Mouse (Mus musculus) layer of hippocampus, adult 8-10 months (tissue): ENCODE results near the gene Pim3. TPM values are rescaled to one million over a fixed set of nuclear protein-coding genes. Genes with fewer than 3 reads are reported as not detected.

Experiments used
- DNase-seq, 2 experiments: peaks; one replicate each; pipeline ENCODE4 v3.0.0; 2022; ENCODE audit warnings: low spot score in 2 of 2
- total RNA-seq, 4 experiments: library from RNA; stranded (reverse); gene quantifications; 2 replicates each; pipeline ENCODE4 v1.2.4; 2022

The Pim3 gene
- total RNA-seq, 4 experiments from 2014 or later, result 32.4 to 44.2 (median 38.4) TPM

DNA sequence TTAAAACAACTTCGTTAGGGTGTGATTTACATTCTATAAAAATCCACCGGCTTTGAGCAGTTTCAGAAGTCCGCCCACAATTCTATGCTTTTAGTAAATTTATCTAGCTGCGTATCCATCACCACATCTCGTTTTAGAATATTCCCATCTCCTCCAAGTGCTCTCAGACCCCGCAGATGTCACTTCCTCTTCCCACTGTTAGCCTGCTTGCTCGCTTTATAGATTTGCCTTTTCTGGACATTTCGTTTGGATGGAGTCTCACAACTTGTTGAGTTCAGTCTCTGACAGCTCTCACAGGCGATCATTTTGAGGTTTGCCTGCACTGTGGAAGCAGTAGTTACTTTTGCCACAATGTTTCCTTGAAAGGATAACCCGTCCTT is 15.0 kb downstream of the Pim3 start:
- DNase-seq, result no peak

DNA sequence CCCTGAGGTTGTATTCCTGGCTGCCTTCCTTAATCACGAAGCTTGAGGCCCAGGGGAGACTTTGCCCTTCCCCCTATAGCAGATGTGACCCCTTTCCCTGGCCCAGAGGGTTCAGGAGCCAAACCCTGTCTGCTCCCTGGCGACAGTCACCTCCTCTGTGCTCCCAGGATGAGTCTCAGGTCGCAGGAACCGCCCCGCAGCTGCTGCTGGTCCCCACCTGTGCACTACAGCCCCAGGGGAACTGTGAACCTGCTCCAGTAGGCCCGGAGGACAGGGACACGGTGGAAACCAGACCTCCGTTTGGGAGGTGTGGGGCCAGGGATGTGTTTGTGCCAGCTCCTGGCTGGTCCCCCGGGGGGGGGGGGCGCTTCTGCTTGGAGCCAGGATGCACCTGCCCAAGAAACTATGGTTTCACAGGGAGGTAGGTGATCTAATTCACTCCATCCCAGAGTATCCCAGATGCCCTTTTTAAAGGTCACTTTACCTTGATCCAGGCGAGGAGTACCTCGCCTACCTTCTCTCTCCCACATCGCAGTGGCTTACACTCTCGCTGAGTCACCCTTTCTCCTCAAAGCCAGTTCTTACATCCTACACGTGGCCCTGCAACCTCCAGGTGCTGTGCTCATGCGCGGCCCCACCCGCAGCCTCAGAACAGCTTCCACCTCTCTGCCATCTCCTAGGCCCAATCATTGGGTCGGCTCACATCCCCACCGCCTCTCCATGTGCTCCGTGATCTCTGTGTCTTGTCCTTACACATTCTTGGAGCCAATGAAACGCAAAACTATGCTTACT is 19.5 kb downstream of the Pim3 start:
- DNase-seq, result no peak

DNA sequence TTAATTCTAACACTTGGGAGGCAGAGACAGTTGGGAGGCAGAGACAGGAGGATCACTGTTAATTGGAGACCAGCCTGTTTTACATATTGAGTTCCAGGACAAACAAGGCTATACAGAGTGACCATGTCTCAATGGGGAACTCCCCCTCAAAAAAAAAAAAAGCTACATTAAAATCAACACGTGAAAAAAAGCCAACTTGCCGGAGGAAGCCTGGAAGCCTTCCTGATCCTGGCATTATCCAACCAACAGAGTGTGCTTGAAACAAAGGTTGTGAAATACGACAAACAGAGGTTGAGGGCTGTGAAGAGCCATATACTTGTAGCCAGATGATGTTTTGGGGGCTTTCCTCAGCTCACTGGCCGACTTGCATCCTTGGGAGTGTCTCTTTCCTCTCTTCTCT is 20.9 kb downstream of the Pim3 start:
- DNase-seq, result no peak

DNA sequence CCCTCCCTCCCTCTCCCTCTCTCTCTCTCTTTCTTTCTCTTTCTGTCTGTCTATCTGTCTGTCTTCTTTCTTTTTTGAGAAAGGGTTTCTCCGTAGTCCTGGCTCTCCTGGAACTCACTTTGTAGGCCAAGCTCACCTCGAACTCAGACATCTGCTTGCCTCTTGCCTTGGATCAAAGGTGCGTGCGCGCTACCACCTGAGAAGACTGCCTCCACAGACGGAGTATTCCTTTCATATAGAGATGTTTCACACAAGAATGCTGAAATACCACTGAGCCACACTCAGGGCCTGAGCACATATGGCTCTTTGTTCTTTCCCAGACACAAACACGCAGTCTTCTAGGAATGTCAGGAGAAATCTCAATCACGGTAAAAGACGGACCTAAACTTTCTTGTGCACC is 21.4 kb downstream of the Pim3 start:
- DNase-seq, result no peak

DNA sequence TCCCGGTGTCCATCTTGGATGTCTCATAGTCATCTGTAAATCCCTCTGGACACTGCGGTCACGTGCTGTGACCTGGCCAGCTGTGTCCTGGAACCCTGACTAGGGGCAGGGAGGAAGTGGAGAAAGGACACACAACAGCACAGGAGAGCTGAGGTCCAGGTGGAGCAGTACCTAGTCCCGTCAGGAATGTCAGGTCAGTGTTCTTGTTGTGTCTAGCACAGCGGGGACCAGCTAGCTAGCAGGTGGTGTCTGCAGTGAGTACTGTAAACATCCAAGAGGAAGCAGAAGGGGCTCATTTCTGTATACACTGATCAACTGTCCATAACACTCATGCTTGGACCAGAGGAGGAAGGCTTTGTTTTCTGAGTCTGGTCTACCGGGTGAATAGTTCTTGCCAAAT is 23.4 kb downstream of the Pim3 start:
- DNase-seq, result no peak

DNA sequence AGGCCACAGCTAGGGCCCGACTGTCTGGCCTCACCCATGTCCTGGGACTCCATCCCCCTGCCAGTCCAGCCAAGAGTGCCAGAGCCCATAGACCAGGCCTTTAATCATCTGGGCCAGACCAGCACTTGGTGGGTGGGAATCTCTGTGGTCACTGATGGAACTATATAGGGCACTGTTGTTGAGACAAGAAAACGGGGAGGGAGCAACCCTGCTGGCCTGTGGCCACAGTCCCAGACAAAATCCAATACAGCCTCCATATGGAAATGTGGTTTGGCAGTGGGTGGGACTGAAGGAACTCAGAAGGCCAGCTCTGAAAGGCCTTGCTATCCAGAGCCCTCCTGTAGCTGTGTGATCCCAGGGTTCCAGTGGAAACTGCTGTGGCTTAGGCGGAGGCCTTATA is 27.0 kb downstream of the Pim3 start:
- no peak for DNase-seq

DNA sequence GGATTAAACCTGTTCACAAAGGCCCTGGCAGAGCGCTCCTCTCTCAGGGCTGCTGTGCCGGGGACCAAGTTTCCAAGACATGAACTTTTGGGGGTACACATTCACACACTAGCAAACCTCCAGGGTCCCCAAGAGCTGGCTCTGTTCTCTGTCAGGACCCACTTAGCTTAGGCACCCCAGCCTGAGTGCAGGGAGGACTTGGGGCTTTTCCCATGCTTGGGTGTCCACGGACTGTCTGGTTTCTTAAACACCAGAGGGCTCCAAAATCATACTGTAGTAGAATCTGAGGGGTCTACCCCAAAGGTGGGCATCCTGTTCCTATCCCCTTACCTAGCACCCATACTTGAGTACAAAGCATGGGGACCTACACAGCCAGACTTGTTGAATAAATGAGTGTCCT is 28.0 kb downstream of the Pim3 start:
- DNase-seq, result no peak

DNA sequence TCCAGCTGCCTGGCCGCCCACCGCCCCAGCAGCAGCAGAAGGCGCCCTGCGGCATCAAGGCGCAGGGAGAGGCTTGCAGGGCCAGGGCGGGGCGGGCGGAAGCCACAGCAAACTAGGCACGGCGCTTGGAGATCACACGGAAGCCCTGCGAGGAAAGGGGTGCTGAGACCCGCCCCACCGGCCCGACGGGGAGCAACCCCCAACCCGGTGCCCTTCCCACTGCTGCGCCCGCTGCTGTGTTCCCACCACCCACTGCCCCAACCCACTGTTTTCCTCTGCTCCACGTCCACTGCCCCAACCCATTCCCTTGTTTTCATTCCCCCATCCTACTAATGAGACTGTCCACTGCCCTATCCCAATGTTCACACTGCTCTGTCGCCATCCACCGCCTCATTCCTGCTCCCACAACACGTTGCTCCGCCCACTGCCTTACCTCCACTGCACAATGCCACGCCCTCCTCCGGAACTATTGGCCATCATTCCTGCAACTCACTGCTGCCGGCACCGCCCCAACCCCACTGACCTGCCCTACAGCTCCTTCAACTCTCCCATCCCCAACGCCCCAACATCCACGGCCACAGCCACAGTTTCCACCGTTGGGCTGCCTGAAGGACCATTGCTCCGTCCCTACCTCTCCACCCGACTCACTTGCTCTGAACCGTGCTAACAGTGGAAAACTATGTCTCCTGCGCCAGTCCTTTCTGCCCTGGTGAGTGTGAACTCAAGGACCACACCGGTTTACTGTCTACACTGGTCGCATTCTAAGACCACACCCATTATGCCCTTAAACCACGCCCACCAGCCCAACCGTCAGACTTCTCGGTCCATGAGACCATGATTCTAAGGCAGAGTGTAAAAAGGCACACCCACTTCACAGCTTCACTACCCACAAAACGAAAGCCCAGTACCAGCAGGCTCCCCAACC is 29.0 kb downstream of the Pim3 start:
- DNase-seq, result peak; percentile 68 to 73

DNA sequence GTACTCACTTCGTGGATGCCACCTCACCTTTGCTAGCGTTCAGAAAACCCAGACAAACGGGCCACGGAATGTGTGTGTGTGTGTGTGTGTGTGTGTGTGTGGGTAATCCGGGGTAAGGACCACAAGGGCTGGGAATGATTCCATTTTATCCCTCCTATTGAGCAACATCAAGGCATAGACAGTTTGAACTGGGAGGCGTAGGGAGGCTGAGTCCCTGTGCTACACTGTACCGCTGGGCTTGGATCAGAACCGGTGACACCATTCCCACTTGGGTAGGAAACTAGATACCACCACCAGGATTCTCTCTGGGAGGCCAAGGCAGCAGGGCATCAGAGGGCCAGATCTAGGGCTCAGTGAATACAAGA is 29.7 kb downstream of the Pim3 start:
- no peak for DNase-seq

DNA sequence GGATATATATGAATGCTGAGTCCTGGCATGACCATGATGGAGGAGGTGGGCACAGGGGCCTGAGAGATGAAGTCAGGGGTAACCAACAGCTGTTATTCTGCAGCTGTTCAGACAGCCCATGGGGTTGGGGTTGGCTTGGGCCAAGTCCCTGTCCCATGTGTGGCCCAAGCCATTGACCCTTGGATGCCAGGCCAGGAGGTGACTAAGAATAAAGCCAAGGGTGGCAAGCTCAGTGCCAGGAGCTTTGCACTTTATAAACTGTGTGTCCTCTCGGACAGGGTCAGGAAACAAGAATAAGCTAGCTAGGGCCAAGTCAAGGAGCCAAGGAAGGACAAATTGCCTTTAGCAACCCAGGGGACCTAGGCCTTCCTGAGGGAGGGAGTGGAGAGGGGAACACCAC is 30.3 kb downstream of the Pim3 start:
- DNase-seq, result no peak

DNA sequence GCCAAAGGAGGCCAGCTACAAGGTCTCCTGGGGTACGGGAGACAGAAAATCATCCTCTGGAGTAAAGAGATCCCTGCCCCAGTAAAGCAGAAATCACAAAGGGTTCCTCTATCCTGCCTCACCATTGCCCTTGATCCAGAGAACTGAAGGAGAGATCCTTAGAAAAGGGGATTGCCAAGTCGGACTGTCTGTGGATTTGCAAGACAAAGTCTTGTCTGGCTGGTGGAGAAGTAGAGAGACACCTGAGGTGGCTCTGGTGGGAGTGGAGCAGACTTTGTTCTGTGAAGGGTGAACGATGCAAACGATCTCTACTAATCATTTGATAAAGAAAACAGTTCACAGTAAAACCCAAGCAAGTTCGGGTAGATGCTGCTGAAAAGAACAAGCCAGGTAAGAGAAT is 30.9 kb downstream of the Pim3 start:
- no peak for DNase-seq

DNA sequence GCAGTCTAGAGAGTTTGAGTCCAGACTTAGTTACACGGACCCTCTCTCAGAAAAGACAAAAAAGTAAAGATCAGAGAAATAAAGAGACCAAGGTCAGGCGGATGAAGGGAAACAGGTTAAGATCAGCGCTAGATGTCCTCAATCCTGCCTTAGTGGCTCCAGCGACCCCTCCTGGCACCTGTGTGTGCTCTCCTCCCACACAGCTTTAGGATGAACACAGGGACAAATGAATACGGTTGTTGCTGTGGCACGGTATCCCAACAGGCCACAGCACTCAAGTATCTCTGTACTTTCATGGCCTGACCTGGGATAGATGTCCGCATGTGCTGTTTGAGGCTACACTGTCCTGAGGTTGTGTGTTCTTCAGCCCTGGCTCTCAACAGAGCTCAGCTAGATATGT is 33.1 kb downstream of the Pim3 start:
- no peak for DNase-seq

DNA sequence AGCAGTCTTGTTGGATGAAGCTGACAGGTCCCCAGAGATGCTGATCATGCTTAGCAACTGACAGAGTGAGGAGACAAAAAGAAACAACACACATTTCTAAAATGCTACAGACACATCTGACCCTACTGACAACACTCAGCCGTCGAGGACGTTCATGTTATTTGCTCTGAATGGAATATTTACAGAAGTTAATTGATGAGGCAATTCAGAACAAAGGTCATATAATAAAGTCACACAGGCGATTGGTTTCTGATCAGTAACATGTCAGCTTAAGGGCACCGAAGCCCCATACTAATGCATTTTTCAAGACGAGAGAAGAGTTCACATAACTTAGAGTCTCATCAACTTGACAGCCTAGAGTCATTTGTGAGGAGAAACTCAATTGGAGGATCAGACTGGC is 33.9 kb downstream of the Pim3 start:
- DNase-seq, result no peak

DNA sequence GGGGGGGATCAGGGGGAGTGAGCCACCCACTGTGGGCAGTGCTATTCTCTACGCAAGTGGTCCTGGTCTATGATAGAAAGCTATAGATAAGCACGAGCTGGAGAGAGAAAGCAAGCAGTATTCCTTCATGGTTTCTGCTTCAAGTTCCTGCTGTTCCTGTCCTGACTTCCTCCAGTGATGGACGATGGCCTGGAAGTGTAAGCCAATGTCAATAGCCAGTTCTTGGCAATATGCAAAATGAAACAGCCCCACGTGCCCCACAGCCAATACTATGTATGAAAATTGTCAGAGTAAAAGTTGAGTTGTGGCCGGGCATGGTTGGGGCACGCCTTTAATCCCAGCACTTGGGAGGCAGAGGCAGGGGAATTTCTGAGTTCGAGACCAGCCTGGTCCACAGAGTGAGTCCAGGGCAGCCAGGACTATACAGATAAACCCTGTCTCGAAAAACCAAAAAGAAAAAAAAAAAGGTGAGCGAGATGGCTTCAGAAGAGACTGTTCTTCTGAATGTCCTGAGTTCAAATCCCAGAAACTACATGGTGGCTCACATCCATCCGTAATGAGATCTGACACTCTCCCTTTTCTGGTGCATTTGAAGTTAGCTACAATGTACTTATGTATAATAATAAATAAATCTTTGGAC is 34.5 kb downstream of the Pim3 start:
- DNase-seq, result no peak

DNA sequence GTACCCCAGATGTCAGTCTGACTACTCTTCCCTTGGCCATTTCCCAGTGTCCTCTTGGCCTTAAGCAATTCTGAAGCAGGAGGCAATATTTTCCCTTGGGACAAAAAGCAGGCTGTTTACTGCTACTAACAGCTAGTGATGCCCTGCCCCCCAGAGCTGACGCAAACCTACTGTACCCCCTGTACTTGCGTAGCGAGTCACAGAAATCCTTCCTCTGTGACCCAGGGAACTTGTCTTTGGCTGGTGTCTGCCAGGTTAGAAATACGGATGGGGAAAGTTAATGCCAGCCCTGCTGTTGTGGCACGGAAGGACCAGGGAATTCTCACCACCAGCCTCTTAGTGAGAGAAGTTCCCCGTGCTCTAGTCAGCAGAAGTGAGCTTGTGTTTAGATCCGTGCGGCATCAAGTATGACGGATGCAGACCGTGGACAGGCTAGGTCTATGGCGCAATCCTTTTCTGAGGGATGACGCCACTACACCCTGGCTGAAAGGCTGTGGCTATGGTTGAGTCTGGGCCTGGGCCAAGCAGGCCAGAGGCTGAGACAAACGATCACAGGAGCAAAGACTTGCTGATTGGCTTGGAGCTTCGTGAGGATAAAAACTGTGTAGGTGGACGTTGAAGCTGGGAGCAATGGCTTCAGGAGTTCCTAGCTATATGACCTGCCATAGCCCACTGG is 40.4 kb downstream of the Pim3 start:
- no peak for DNase-seq

DNA sequence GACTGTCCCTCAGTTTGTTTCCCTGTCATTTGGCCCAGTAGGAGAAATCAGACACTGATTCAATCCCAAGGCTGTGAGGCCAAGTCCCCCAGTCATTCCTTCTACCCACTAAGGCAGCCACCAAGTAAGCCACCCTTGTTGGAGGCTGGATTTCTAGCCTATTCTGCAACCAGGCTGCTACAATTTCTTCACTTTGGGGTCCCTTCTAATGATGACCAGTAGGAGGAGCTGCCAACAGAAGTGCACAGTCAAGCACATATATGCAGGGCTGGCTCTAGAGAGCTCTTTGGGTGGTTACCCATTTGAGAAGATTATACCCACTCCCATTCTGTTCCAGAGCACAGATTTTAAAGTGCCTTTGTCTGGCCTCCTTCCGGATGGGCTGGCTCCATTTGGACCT is 41.1 kb downstream of the Pim3 start:
- no peak for DNase-seq

DNA sequence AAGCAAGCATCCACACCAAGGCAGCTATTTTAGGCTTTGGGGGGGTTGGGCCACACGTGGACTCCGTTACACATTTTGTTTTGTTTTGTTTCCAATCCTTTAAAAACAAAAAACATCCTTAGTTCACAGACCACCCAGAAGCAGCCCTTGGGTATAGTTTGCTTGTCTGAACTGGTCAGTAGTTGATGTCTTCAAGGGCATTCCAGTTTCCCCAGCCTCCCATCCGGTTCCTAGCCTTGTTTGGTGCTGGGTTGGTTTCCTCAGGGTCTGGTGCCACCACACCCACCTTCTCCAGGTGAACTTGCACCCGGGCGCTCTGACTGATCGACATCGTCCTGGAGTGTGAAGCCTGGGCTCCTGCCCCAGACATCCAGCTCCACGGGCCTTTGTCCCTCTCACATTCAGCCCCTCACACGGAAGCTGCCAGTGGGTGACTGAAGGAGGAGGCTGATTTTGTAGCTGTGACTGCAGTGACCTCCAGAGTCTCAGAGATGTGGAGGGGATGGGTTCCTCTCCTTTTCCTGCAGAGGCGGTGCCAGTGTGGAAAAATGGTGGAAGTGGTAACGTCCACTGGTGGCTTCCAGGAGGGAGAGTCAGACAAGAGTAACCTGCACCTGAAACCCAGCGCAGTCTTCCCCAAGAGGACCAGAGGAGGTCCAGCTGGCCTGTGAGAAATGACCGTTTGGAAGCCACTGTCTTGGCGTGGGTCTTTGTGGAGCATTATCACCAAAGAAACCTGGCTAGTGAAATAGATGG is 42.2 kb downstream of the Pim3 start:
- DNase-seq, result no peak

DNA sequence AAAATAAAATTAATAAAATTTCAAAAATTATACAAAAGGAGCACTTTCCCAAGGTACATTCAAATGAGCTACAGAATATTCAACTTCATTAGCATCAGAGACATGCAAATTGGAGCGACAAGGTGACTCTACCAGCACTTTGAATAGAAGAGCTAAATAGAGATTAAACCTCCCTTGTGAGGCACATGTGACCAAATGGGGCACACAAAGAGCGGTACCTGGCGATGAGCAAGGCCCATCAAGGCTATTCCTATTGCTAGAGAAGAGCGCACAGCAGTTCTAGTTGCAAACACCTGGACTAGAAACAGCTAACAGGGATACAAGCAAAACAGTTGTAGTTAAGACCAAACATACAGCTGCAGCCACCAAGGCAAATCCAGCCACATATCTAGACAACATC is 44.4 kb downstream of the Pim3 start:
- no peak for DNase-seq

DNA sequence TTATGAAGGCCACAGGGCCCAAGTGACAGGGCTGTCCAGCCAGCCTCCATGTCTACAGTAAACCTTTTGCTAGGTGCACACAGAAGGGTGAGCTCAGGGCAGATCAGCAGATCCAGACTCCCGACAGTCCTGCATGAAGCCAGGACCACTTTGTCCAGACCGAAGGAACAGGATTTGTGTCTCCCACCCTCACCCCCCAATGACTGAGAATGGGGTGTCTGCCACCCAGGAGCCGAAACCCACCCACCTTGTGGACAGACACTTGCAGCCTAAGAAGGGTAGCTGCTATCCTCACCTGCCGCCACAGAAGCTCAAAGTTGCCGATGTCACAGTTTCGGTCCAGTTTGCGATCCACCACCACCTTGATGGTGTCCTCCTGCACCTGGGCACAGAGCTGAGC is 53.1 kb downstream of the Pim3 start:
- no peak for DNase-seq
